Mouse (Mus musculus): Measurements from ENCODE around the gene Hpgd.

Hpgd gene

GRCm38 (mm10) chr8:56315189-56315588 is 20.8 kb downstream of the Hpgd start:
- DNase-seq (ENCODE audit: extremely low read depth, low read depth, low spot score), result no peak

- DNase-seq (ENCODE audit: extremely low read depth, low read depth, low spot score), result no peak
Observed at GRCm38 (mm10) chr8:56323276-56323675, 28.9 kb downstream of the Hpgd start.

GRCm38 (mm10) chr8:56327709-56328108 is 33.3 kb downstream of the Hpgd start:
- DNase-seq (ENCODE audit: extremely low read depth, low read depth, low spot score), result no peak

GRCm38 (mm10) chr8:56328130-56328542 is 33.8 kb downstream of the Hpgd start:
- DNase-seq (ENCODE audit: extremely low read depth, low read depth, low spot score), result no peak

GRCm38 (mm10) chr8:56335390-56336000 is 41.1 kb downstream of the Hpgd start:
- DNase-seq (ENCODE audit: extremely low read depth, low read depth, low spot score), result no peak

GRCm38 (mm10) chr8:56336771-56337170 is 42.4 kb downstream of the Hpgd start:
- DNase-seq (ENCODE audit: extremely low read depth, low read depth, low spot score), result no peak

- DNase-seq (ENCODE audit: extremely low read depth, low read depth, low spot score), result no peak
Observed at GRCm38 (mm10) chr8:56343505-56343904, 49.1 kb downstream of the Hpgd start.

GRCm38 (mm10) chr8:56343940-56344339 is 49.6 kb downstream of the Hpgd start:
- peak; percentile 71 for DNase-seq (ENCODE audit: extremely low read depth, low read depth, low spot score)

- DNase-seq (ENCODE audit: extremely low read depth, low read depth, low spot score), result no peak
Observed at GRCm38 (mm10) chr8:56344359-56344758, 50.0 kb downstream of the Hpgd start.

GRCm38 (mm10) chr8:56345641-56346420 is 51.4 kb downstream of the Hpgd start:
- no peak for DNase-seq (ENCODE audit: extremely low read depth, low read depth, low spot score)

- DNase-seq (ENCODE audit: extremely low read depth, low read depth, low spot score), result no peak
Observed at GRCm38 (mm10) chr8:56363180-56363579, 68.8 kb downstream of the Hpgd start.
